Mouse (Mus musculus) telencephalon, adult 2 months (tissue): ENCODE results near the gene Maml3.

Source experiments
- DNase-seq: peaks from one replicate; pipeline ENCODE4 v3.0.0-alpha.2; 2011; ENCODE audit warnings: low read depth, low spot score

Gene Maml3

GRCm38 (mm10) chr3:51708746-51709411, 396.0 kb downstream of the Maml3 start:
- DNase-seq: peak; percentile 87

GRCm38 (mm10) chr3:51708375-51708745, 396.5 kb downstream of the Maml3 start:
- no peak for DNase-seq

- DNase-seq: no peak
These were observed 399.7 kb downstream of the Maml3 start for GRCm38 (mm10) chr3:51705220-51705619.

DNA sequence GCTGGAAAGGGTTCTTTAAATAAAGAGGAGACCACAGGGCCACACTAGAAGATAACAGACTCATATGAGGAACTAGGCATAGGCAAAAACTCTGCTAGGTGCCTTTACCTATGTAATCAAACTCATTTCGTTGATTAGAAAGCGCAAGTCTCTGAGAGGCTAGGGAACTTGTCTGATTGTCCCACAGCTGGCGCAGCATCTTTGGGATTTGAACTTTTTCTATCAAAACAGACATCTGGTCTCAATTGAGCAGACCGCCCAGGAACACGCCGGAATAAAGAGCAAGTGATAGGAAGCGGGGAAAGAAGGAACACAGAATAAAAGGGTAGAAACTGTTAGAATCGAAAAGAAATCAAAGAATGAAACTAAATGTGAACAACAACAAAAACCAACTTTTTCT, 401.4 kb downstream of the Maml3 start:
- DNase-seq: no peak

GRCm38 (mm10) chr3:51702701-51703286, 402.1 kb downstream of the Maml3 start:
- DNase-seq: no peak

DNA sequence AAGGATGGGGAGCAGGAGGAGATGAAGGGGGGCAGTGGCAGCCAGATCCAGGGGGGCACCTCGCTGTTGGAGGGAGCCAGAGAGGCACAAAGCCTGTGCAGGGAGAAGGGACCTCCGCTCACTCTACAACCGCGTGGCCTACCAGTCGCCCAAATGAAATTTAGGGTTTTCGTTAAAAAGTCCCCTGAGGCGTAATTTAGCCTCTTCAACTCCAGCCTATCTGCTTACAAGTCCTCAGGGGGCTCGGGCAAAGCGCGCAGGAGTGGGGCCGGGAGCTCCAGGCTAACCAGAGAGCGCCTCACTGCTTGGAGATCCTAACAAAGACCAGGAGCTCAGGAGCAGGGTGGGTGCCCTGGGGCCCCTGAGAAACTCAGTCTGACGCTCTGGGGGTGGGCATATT, 402.9 kb downstream of the Maml3 start:
- no peak for DNase-seq

DNA sequence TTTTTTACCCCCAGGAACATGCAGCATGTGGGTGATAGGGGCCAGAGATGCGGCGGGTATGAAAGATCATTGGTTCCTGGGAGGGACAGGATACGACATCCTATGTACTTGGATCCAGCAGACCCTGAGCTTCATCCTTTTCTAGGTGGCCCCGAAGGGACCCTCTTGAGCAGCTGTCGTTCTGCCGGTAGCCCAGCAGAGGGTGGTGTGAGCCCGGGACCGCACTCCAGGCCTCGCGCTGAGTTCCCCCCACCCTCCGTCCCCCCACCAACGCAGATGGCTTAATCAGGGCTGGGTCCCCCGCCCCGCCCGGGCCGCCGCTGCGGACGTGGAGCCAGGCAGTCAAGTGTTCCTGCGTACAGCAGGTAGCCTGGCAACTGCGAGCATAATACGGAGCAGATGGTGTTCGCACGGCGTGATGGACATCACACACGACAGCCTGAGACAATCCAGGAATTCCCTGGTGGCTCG, 403.6 kb downstream of the Maml3 start:
- peak; percentile 54 for DNase-seq

DNA sequence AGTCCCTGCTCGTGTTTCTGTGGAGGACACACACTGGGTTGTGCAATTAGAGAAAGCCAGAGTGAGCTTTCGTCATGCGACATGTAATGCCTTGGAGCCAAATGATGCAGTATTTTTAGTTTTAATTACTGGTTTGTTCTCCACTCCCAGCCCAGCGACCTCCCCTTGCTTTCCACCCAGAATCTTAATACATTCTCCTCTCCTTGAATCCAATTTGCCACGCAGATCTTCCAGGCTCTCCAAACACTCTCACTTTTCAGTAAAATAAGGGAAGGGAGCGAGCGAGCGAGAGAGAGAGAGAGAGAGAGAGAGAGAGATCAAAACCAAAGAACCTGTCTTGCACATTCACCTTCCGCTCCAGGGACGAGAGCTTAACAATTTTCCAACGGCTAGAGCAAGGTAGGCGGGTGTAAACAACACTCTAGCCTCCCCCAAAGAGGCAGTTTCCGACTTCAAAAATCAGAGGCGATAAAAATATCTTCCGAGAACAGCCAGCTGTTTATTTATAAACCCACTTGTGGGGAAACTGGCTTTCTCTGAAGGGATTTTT, 404.1 kb downstream of the Maml3 start:
- DNase-seq: peak; percentile 76

DNA sequence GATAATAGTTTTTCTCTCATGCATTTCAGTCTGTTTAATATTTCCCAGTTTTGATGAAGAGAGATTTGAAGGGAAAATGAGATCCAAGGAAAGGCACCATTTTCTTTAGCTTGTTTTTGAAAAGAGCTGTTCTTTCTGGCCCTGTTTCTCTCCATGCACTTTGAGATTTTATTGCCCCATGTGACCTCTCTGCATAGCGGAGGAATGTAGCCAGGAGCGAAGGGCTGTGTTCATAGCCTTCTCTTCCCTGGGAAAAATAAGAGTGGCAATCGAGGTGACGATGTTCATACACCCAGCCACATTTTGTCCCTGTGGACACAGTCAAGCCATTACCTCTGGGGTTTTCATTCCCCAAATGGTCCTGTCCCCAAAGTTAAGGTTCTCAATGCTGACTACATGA, 404.8 kb downstream of the Maml3 start:
- no peak for DNase-seq

- no peak for DNase-seq
These were observed 406.9 kb downstream of the Maml3 start for GRCm38 (mm10) chr3:51697931-51698330.

GRCm38 (mm10) chr3:51695713-51696112, 409.2 kb downstream of the Maml3 start:
- no peak for DNase-seq

DNA sequence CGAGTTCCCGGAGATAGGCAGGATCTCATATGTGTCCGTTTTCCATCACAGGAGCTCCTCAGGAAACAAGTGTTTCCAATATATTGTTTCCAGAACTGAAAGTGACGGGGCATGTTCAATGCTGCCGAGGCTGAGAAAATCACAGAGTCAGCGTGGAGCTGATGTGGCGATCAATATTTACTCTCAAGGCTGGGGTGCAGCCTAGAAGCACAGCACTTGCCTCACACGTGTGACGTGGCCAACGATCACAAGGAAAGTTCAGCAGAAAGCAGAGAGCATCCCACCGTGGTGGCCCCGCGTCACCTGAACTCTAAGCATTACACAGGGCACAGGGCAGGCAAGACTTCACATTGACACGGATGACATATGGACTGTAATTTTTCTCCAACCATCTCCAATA, 410.3 kb downstream of the Maml3 start:
- no peak for DNase-seq

DNA sequence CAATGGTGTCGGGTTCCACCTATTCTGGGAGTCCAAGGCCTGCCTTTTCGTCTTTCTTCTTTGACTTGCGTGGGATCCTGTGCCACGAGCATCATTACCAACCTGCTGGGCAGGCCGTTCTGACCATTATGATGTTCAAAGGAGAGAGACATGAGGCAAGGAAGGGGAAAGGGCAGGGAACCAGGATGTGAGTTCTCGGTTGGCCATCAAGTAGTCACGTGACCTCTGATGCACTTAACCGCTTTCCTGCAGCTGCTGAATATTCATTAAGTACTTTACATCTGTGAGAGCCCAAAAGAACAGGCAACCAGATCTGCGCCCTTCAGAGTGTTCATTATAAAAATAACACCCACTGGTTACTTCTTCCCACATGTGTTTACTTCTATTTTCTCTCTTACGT, 411.7 kb downstream of the Maml3 start:
- DNase-seq: no peak

DNA sequence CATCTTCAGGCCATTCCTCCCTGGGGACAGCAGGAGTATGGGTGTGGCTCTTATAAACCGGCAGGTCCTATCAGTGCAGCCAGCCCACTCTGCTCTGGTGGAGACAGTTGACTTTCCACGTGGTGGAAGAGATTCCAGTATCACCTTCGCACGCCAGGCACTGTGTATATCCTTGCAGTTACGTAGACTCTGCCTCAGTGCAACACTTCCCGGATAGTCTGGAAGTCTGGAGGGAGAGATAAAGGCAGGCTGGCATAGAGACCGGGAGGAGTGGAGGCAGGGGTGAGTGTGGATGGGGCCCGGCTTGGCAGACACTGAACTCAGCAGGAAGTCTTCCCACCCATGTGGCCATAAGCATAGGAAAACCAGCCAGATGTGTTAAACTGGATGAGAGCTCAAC, 416.2 kb downstream of the Maml3 start:
- DNase-seq: no peak

GRCm38 (mm10) chr3:51686791-51687190, 418.1 kb downstream of the Maml3 start:
- DNase-seq: no peak

DNA sequence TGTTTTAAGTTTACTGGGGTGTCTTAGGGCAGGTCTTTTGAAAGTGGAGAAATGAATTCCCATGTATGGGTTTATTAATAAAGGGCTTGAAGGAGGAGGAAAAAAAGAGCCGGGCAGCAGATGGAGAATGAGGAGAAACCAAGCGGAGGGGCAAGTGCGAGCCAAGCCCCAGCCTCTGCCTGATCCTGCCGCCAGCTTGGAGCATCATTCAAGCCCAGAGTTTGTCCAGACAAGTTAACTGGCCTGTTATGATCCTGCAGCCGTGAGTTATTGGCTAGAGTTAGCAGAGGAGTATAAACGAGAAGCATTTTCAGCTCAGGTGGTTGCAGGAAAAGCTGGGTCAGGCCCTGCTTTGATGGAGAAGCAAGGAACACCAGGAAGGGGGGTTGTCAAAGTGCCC, 418.6 kb downstream of the Maml3 start:
- no peak for DNase-seq

- DNase-seq: no peak
These were observed 419.3 kb downstream of the Maml3 start for GRCm38 (mm10) chr3:51685539-51685938.

DNA sequence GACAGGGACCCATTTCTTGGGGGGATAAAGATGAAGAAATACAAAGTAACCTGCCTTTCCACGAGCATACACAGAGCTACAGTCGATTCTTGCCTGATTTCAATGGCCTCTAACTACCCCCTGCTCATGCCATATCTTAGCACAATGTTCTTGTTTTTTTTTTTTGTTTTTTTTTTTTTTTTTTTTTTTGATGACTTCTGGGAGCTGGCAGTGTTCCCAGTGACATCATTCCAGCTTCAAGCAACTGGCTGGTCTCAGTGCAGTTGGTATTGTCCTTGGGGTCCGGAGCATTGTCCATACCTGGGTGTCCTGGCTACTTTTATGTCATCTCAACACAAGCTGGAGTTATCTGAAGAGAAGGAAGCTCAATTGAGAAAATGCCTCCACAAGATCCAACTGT, 429.9 kb downstream of the Maml3 start:
- no peak for DNase-seq

- no peak for DNase-seq
These were observed 431.3 kb downstream of the Maml3 start for GRCm38 (mm10) chr3:51673408-51674086.

DNA sequence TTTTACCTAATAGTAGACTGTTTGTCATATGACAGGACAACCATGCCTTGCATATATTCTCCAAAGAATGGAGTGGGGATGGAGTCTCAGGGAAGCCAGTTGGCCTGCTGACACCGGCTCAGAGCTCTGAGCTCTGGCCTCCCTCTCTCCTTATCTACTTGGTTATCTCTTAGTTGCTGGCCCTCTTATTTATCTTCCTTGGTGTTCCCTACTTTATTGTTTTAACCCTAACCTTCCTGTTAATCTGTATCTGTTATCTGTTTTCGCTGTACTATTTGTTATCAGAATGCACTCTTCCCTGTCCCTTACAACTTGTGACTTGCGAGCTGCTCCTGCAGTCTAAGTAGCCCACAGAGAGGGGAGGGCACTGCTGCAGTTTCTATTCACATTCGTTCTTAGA, 432.2 kb downstream of the Maml3 start:
- no peak for DNase-seq

DNA sequence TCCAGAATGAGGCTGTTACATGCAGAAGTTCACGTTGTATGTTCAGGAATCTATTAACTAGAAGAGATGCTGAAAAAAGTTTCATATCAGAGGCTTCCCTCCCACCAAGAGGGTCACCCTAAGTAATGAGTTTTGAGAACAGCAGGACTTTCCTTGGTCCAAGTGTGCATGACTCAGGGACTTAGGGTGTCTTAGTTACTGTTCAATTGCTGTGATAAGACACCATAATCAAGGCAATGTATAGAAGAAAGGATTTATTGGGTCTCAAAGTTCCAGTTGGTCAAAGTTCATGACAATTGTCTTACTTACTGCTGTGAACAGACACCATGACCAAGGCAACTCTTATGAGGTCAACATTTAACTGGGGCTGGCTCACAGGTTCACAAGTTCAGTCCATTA, 433.8 kb downstream of the Maml3 start:
- DNase-seq: no peak

DNA sequence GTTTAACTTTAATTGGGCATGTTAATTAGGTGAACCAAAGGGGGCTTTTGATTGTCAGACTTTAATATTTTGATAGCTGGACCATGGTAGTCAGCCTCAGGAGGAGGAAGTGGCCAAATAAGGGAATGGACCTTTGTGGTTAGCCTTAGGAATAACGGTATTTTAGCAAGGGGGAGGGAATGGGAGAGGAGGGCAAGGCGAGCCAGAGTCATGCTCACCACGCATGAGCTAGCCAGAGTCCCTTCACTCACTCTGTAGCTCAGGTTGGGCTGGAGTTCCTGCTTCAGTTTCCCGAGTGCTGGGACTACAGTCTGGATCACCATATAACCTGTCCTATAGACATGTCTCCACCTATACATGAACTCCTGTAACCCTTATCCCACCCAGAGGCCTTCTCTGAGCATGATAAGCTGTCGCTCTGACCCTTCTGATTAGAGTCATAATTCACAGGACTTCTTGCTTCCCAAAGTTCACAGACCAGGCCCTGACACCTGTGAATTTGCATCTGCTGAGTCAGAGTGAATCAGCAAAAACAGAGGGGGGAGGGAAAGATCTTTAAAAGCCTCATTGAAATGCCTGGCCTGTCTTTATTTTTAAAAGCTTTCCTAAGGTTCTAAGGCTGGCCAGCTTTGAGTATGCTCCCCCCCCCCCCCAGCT, 434.3 kb downstream of the Maml3 start:
- no peak for DNase-seq
